Mouse (Mus musculus) right cerebral cortex, postnatal 10 days (tissue): Measurements from ENCODE around the gene Tnfrsf25.

Experiments used
- DNase-seq, 2 experiments: peaks; one replicate each; pipeline ENCODE4 v3.0.0; 2021; ENCODE audit warnings: low spot score in 2 of 2

Gene Tnfrsf25

GRCm38 (mm10) chr4:152115921-152116612 lies at the start of gene Tnfrsf25:
Gene Tnfrsf25 (plus strand): TSS chr4:152115934.
- no peak for DNase-seq

GRCm38 (mm10) chr4:152067280-152067679 lies 48.5 kb upstream of the Tnfrsf25 start:
- no peak for DNase-seq

GRCm38 (mm10) chr4:152068166-152068724 lies 47.5 kb upstream of the Tnfrsf25 start:
- DNase-seq, result no peak

- DNase-seq, result no peak
Measured at GRCm38 (mm10) chr4:152069245-152069644, 46.5 kb upstream of the Tnfrsf25 start.

GRCm38 (mm10) chr4:152070494-152071396 lies 45.0 kb upstream of the Tnfrsf25 start:
- no peak for DNase-seq

GRCm38 (mm10) chr4:152072121-152072601 lies 43.6 kb upstream of the Tnfrsf25 start, which contains the start of gene Plekhg5:
Gene Plekhg5 (plus strand): TSS chr4:152072498.
- DNase-seq, result peak; percentile 68 to 76

GRCm38 (mm10) chr4:152072655-152073054 lies 43.1 kb upstream of the Tnfrsf25 start:
- no peak for DNase-seq

- DNase-seq, result no peak
Measured at GRCm38 (mm10) chr4:152073715-152074114, 42.0 kb upstream of the Tnfrsf25 start.

GRCm38 (mm10) chr4:152074548-152074947 lies 41.2 kb upstream of the Tnfrsf25 start:
- DNase-seq, result no peak

- DNase-seq, result no peak
Measured at GRCm38 (mm10) chr4:152077191-152077590, 38.5 kb upstream of the Tnfrsf25 start.

GRCm38 (mm10) chr4:152078105-152078530 lies 37.6 kb upstream of the Tnfrsf25 start:
- DNase-seq, result peak in 1 of 2 experiments; percentile 56

- DNase-seq, result no peak
Measured at GRCm38 (mm10) chr4:152079261-152079660, 36.5 kb upstream of the Tnfrsf25 start.

- DNase-seq, result peak in 1 of 2 experiments; percentile 57
Measured at GRCm38 (mm10) chr4:152079931-152080330, 35.8 kb upstream of the Tnfrsf25 start.

- DNase-seq, result no peak
Measured at GRCm38 (mm10) chr4:152083611-152084220, 32.0 kb upstream of the Tnfrsf25 start.

- DNase-seq, result no peak
Measured at GRCm38 (mm10) chr4:152084616-152085015, 31.1 kb upstream of the Tnfrsf25 start.

- DNase-seq, result peak in 1 of 2 experiments; percentile 66
Measured at GRCm38 (mm10) chr4:152086505-152087210, 29.1 kb upstream of the Tnfrsf25 start.

GRCm38 (mm10) chr4:152087211-152088081 lies 28.3 kb upstream of the Tnfrsf25 start:
- DNase-seq, result no peak

GRCm38 (mm10) chr4:152088133-152088532 lies 27.6 kb upstream of the Tnfrsf25 start:
- DNase-seq, result peak; percentile 65 to 78

- peak; percentile 86 to 93 for DNase-seq
Measured at GRCm38 (mm10) chr4:152088556-152089120, 27.1 kb upstream of the Tnfrsf25 start.

GRCm38 (mm10) chr4:152090191-152090590 lies 25.5 kb upstream of the Tnfrsf25 start:
- no peak for DNase-seq
